In genomic region chr1:135373171-135373677, GRCm38 (mm10) we compare ENCODE assay signal across 11 mouse cellular contexts. TPM values are rescaled to one million over a fixed set of nuclear protein-coding genes. Genes with fewer than 3 reads are reported as not detected.
DNase-seq lines count a peak whose midpoint lies in the region; ATAC-seq lines count a peak whose summit lies in the region.
"Had no signal": no experiment of that assay in that cellular context is flagged by ENCODE, and none has a peak within 500 bp of the region (broad histone marks: within the 10 kb centered on the region; RNA-seq: fewer than 3 reads in every experiment).

No protein-coding gene starts in this region.

- WGBS in kidney, embryonic 15.5 days: 89% methylated on average over 4 of the region's 4 CpGs
- 70% methylated on average over 4 of the region's 4 CpGs for WGBS in embryonic facial prominence, embryonic 14.5 days
- WGBS in hindbrain, embryonic 15.5 days: 60% methylated on average over 4 of the region's 4 CpGs
- WGBS in neural tube, embryonic 12.5 days: 67% methylated on average over 4 of the region's 4 CpGs

- no peak overlapping the region for H3K4me3 ChIP-seq in kidney, embryonic 15.5 days (replicated peaks)
- H3K4me3 ChIP-seq in embryonic facial prominence, embryonic 14.5 days (ENCODE audit: low read depth, low read length): no peak overlapping the region
- H3K4me3 ChIP-seq in hindbrain, embryonic 15.5 days: peak overlapping the region; percentile 23
- peak overlapping the region; percentile 15 for H3K4me3 ChIP-seq in neural tube, embryonic 12.5 days

- no peaks in the 10 kb centered on the region for H3K36me3 ChIP-seq in kidney, embryonic 15.5 days
- no peaks in the 10 kb centered on the region for H3K36me3 ChIP-seq in embryonic facial prominence, embryonic 14.5 days (ENCODE audit: control insufficient read depth, insufficient read depth, low read length)
- H3K36me3 ChIP-seq in hindbrain, embryonic 15.5 days: no peaks in the 10 kb centered on the region
- H3K36me3 ChIP-seq in neural tube, embryonic 12.5 days: peaks cover 3% of the 10 kb centered on the region; the same call in 1 of the 2 replicates
- H3K36me3 ChIP-seq: limb, embryonic 15.5 days had no signal

- H3K27me3 ChIP-seq in kidney, embryonic 15.5 days: no peaks in the 10 kb centered on the region
- no peaks in the 10 kb centered on the region for H3K27me3 ChIP-seq in embryonic facial prominence, embryonic 14.5 days (replicated peaks; ENCODE audit: control insufficient read depth, insufficient read depth, low read length)
- H3K27me3 ChIP-seq in hindbrain, embryonic 15.5 days: no peaks in the 10 kb centered on the region
- no peaks in the 10 kb centered on the region for H3K27me3 ChIP-seq in neural tube, embryonic 12.5 days (replicated peaks)
- H3K27me3 ChIP-seq: limb, embryonic 15.5 days had no signal

- no peak overlapping the region for H3K27ac ChIP-seq in kidney, embryonic 15.5 days
- H3K27ac ChIP-seq in embryonic facial prominence, embryonic 14.5 days (replicated peaks; ENCODE audit: low read depth, low read length): no peak overlapping the region
- H3K27ac ChIP-seq in hindbrain, embryonic 15.5 days (replicated peaks): 0 out of 2 replicates have a peak overlapping the region, but pooled peaks have one; percentile 14
- no peak overlapping the region for H3K27ac ChIP-seq in neural tube, embryonic 12.5 days
- H3K27ac ChIP-seq: limb, embryonic 15.5 days had no signal

- H3K4me2 ChIP-seq in kidney, embryonic 15.5 days: peak overlapping the region; percentile 97; the same call in 1 of the 2 replicates
- H3K4me2 ChIP-seq in embryonic facial prominence, embryonic 14.5 days (ENCODE audit: low read depth, low read length): peak overlapping the region; percentile 15; the same call in 1 of the 2 replicates
- peak overlapping the region; percentile 89 for H3K4me2 ChIP-seq in hindbrain, embryonic 15.5 days
- peak overlapping the region; percentile 46 for H3K4me2 ChIP-seq in neural tube, embryonic 12.5 days (replicated peaks)

- no peaks in the 10 kb centered on the region for H3K9me3 ChIP-seq in kidney, embryonic 15.5 days (replicated peaks)
- H3K9me3 ChIP-seq in embryonic facial prominence, embryonic 14.5 days (ENCODE audit: control insufficient read depth, low read length): no peaks in the 10 kb centered on the region
- H3K9me3 ChIP-seq in hindbrain, embryonic 15.5 days: no peaks in the 10 kb centered on the region
- no peaks in the 10 kb centered on the region for H3K9me3 ChIP-seq in neural tube, embryonic 12.5 days
- H3K9me3 ChIP-seq: limb, embryonic 15.5 days had no signal

- ATAC-seq in kidney, embryonic 15.5 days (replicated peaks; ENCODE audit: low FRiP score): no peak
- no peak for ATAC-seq in embryonic facial prominence, embryonic 14.5 days (ENCODE audit: low read depth)
- ATAC-seq in hindbrain, embryonic 15.5 days (ENCODE audit: low FRiP score, low read depth): no peak
- ATAC-seq in neural tube, embryonic 12.5 days (ENCODE audit: low FRiP score, low read depth): no peak

- DNase-seq in kidney, postnatal 4 days: no peak
- DNase-seq in embryonic facial prominence, embryonic 14.5 days (ENCODE audit: low spot score): no peak
- DNase-seq in gastrocnemius, postnatal 10 days: no peak
- DNase-seq in MN1 (ENCODE audit: low spot score): no peak
- no peak for DNase-seq in thymus, adult 18-20 months
- DNase-seq: thymus, adult 2 months had no signal

- H3K9ac ChIP-seq in kidney, embryonic 15.5 days: no peak overlapping the region
- H3K9ac ChIP-seq in embryonic facial prominence, embryonic 14.5 days (ENCODE audit: low read depth, low read length): no peak overlapping the region
- H3K9ac ChIP-seq in hindbrain, embryonic 15.5 days: 0 out of 2 replicates have a peak overlapping the region, but pooled peaks have one; percentile 8
- H3K9ac ChIP-seq in neural tube, embryonic 12.5 days: 0 out of 2 replicates have a peak overlapping the region, but pooled peaks have one; percentile 13

- peaks cover 42% of the 10 kb centered on the region for H3K4me1 ChIP-seq in kidney, embryonic 15.5 days
- peaks cover 8% of the 10 kb centered on the region; the same call in 1 of the 2 replicates for H3K4me1 ChIP-seq in embryonic facial prominence, embryonic 14.5 days (ENCODE audit: control insufficient read depth, insufficient read depth, low read length)
- H3K4me1 ChIP-seq in hindbrain, embryonic 15.5 days (replicated peaks): peaks cover 51% of the 10 kb centered on the region
- H3K4me1 ChIP-seq in neural tube, embryonic 12.5 days: peaks cover 44% of the 10 kb centered on the region

RNA-seq across cellular contexts. Expression of gene Shisa4, which starts 1.8 kb away (rescaled TPM):
- 43.5 and 48.3 TPM in 2 replicates for polyA plus RNA-seq in kidney, embryonic 15.5 days (2015; fragmentation: Nextera tagmentation; extraction: Ambion mirVana)
- polyA plus RNA-seq in embryonic facial prominence, embryonic 14.5 days (2014; fragmentation: Nextera tagmentation; extraction: Ambion mirVana): 25.2 and 25.6 TPM in 2 replicates
- 116 and 126 TPM in 2 replicates for polyA plus RNA-seq in hindbrain, embryonic 15.5 days (2015; fragmentation: Nextera tagmentation; extraction: Ambion mirVana)
- polyA plus RNA-seq in neural tube, embryonic 12.5 days (2016; fragmentation: Nextera tagmentation; extraction: Ambion mirVana): 72.1 and 75.5 TPM in 2 replicates
- 100 to 1,000 TPM; 261 to 295 TPM for total RNA-seq in gastrocnemius, postnatal 10 days (2021)
- total RNA-seq: megakaryocyte progenitor cell, adult 5-6 weeks had no signal

RNA-seq across cellular contexts. Expression of gene Lmod1, which starts 48.6 kb away (rescaled TPM):
- polyA plus RNA-seq in kidney, embryonic 15.5 days (2015; fragmentation: Nextera tagmentation; extraction: Ambion mirVana): 0.95 and 3.4 TPM in 2 replicates
- polyA plus RNA-seq in embryonic facial prominence, embryonic 14.5 days (2014; fragmentation: Nextera tagmentation; extraction: Ambion mirVana): 1.0 and 1.4 TPM in 2 replicates
- 0.35 and 0.47 TPM in 2 replicates for polyA plus RNA-seq in hindbrain, embryonic 15.5 days (2015; fragmentation: Nextera tagmentation; extraction: Ambion mirVana)
- polyA plus RNA-seq in neural tube, embryonic 12.5 days (2016; fragmentation: Nextera tagmentation; extraction: Ambion mirVana): 0.37 and 0.49 TPM in 2 replicates
- 1 to 10 TPM; 2.5 to 3.7 TPM for total RNA-seq in gastrocnemius, postnatal 10 days (2021)
- total RNA-seq: megakaryocyte progenitor cell, adult 5-6 weeks had no signal

RNA-seq across cellular contexts. Expression of gene Ipo9, which starts 57.1 kb away (rescaled TPM):
- polyA plus RNA-seq in kidney, embryonic 15.5 days (2015; fragmentation: Nextera tagmentation; extraction: Ambion mirVana): 132 and 140 TPM in 2 replicates
- polyA plus RNA-seq in embryonic facial prominence, embryonic 14.5 days (2014; fragmentation: Nextera tagmentation; extraction: Ambion mirVana): 103 and 108 TPM in 2 replicates
- 109 and 118 TPM in 2 replicates for polyA plus RNA-seq in hindbrain, embryonic 15.5 days (2015; fragmentation: Nextera tagmentation; extraction: Ambion mirVana)
- 159 and 167 TPM in 2 replicates for polyA plus RNA-seq in neural tube, embryonic 12.5 days (2016; fragmentation: Nextera tagmentation; extraction: Ambion mirVana)
- 10 to 100 TPM; 50.9 to 61.4 TPM for total RNA-seq in gastrocnemius, postnatal 10 days (2021)

RNA-seq across cellular contexts. Expression of gene Timm17a, which starts 59.6 kb away (rescaled TPM):
- polyA plus RNA-seq in kidney, embryonic 15.5 days (2015; fragmentation: Nextera tagmentation; extraction: Ambion mirVana): 210 and 234 TPM in 2 replicates
- polyA plus RNA-seq in embryonic facial prominence, embryonic 14.5 days (2014; fragmentation: Nextera tagmentation; extraction: Ambion mirVana): 215 and 224 TPM in 2 replicates
- 159 and 171 TPM in 2 replicates for polyA plus RNA-seq in hindbrain, embryonic 15.5 days (2015; fragmentation: Nextera tagmentation; extraction: Ambion mirVana)
- 158 and 172 TPM in 2 replicates for polyA plus RNA-seq in neural tube, embryonic 12.5 days (2016; fragmentation: Nextera tagmentation; extraction: Ambion mirVana)
- total RNA-seq in gastrocnemius, postnatal 10 days (2021): 100 to 1,000 TPM; 201 to 217 TPM

Comparison
In these comparisons a context has a peak if more than half of its experiments do, and no peak if none do; other contexts are left out.
1. H3K4me2 ChIP-seq: peak in every context shown above with its lines; median percentile 97 in kidney, embryonic 15.5 days; 89 in hindbrain, embryonic 15.5 days; 46 in neural tube, embryonic 12.5 days; 15 in embryonic facial prominence, embryonic 14.5 days.
2. H3K4me3 ChIP-seq: peak in hindbrain, embryonic 15.5 days (single experiment) and neural tube, embryonic 12.5 days (single experiment); none in kidney, embryonic 15.5 days (single experiment) and embryonic facial prominence, embryonic 14.5 days (single experiment).
3. H3K9ac ChIP-seq: peak in hindbrain, embryonic 15.5 days (single experiment) and neural tube, embryonic 12.5 days (single experiment); none in kidney, embryonic 15.5 days (single experiment) and embryonic facial prominence, embryonic 14.5 days (single experiment).